Mouse (Mus musculus) brain, adult 2 months (tissue): ENCODE data around the gene Gmds.

ENCODE experiments used
- DNase-seq: peaks from one replicate; pipeline ENCODE4 v3.0.0; 2011; ENCODE audit warnings: low read depth, low spot score

The Gmds gene

DNA sequence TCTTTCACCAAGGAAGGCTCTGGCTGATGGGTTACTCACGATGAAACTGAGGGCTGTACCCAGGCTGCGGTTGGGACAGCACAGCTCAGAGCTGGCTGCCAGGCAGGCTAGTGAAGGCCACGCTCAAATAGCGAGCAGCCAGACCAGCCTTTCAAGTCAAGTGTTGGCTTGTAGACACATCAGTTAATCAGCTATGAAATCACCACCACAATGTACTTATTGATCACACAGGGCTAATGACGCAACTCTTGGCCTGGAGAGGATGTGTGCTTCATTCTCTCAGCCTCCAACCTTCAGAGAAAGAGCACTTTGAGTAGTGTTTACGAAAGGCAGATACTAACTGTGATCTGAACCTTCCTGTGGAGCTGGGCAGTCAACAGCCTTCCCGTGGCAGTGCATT lies 383.4 kb downstream of the Gmds start:
- peak; percentile 54 for DNase-seq

DNA sequence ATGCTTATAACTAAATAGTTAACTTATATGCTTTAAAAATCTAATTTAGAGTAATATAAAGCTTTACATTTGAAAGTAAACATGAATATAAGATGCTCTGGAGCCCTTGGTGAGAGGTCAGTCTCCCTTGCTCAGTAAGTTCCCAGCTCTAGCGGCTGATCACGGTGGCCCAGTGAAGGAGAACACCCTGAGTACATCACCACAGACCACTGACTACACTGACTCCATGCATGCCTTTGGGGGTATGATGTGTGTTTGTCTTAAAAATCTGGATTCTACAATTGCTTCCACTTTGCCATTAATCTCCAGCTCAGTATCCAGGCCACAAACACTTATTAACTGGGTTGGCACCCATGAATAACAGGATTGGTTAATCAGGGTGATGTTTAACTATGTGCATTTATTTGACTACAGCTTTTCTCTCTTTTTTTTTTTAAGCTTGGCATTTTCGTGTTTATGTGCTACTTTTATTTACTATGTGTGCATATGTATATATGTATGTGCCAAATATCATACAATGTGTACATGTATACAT lies 393.8 kb downstream of the Gmds start:
- no peak for DNase-seq

DNA sequence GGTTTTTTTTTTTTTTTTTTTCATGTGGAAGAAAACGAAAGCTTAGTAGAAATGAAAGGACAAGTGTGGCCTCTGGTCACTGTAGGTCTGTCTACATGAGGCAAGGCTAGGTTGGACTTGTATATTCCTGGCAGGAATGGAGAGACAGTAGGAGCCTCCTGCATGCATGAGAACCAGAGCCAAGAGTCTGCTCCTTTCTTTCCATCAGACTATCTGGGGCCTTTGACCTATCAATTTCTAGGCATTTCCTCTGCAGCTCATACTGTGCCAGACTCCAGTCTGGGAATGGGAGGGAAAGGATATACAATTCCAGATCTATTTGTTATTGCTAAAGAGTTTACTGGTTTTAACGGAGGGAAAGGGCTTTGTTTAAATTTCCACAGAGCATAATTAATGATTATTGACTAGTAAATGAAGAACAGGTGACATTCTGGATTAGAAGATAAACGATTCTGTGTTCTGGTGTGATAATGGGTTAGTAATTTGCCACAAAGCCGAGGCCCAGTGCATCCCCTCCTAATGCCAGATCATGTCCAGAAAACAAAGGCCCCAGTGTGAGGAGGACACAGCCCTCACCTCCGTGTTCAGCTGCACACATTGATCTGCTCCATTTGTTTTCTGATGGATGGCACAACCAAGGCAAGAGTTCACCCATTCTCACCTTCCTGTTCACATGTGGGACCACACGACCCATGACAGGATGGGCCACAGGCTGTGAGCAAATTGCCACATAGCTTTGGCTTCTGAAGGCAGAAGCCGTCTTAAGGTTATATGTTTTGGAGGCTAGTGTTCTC lies 394.9 kb downstream of the Gmds start:
- no peak for DNase-seq

DNA sequence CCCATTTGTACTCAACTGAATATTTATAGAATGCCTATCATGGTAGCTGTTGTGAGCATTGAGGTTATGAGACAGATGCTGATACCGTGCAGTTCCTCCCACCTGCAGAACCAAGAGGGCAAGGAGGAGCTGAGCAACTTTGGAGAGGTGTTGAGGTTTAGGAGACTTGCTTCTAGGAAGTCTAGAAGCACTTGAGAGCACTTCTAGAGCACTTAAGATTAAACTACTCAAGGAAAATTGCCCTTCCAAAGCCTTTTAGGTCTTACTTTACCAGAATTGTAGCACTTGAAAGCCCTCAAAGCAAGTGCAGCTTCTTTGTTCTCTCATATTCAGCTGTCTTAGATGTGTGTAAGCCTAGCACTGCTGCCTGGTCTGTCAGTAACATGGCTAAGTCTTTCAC lies 409.2 kb downstream of the Gmds start:
- DNase-seq: no peak

DNA sequence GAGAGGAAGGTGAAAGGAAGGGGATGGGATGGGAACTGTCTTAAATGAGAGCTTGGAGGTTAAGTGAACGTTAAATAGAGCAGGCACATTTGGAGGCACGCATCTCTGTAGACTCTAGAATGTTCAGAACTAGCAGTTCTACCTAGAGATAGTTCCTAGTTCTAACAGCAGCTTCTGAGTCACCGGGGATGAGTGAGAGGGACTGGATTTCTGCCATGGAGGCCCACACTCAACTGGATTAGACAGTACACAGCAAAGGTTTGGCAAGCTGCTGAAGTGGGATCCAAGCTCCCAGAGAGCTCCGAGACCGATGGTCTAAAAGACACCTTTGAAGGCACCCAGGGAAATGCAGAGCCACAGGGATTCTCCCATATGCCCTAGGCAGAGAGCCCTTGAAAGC lies 411.9 kb downstream of the Gmds start:
- DNase-seq: peak; percentile 81

DNA sequence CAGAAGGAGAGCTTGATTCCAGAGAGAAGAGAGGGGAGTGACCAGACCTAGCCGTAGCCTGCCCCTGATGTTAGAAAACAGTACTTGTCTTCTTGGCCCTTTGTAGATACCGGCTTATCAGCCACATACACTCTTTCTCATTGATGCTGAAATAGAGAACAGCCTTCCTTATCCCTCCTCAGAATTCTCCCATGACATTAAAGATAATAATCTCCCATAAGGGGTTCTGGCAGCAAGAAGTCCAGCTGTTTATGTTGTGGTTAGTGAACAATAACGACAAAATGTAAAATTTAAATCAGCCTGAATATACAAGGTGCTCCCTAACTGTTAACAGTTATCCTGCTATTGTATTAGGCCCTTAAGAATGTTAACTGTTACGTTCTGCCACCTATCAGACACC lies 414.0 kb downstream of the Gmds start:
- DNase-seq: no peak

DNA sequence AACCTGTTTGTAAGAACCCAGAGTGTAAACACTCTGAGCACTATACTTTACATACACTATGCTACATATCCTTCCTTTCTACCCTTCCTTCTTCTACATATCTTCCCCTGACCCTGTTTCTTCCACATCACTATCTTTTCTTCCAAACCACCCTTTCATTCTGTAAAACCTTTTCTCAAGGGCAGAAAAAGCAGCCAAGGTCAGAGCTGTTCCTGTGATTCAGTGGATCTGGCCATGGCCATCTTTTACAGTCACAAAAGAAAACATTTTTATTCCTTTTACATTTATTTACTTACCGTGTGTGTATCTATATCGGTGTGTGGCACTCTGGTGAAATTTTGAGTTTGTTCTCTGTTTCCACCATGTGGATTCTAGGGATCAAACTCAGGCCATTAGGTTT lies 418.8 kb downstream of the Gmds start:
- DNase-seq: no peak

DNA sequence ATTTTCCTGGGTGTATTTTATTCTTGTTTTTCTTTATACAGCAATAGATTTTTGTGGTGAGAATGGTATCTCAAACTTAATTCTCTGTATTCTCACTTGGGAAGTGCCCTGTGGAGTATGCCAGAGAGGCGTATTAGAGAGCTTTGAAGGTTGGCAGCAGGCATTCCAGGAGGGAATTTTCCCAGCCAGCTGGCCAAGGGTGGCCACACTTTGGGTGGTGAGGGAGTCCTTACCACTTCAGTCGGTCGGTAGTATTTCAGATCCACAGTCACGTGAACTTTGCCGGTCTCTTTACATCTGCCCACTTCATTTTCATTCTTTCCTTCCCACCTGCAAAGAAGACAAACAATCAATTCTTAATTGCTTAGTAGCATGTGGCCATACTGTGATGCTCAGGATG lies 421.2 kb downstream of the Gmds start:
- DNase-seq: no peak

DNA sequence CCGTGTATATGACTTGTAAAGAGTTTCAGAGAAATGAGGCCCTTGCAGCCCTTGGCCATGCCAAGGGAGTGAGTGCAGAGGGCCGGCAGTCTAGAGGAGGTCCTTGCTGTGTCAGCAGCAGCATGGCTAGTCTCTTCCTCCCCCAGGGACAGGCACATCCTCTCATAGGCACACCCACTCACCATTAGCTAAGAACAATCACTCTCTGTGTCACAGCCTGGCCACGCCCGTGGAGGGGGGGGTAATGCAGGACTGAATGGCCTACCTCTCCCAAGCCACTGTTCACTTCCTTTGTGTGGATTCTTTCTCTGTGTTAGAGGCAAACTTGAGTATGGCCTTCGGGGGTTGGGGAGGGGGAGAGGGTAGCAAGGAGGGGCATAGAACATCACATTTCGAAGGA lies 422.8 kb downstream of the Gmds start:
- DNase-seq: peak; percentile 25

DNA sequence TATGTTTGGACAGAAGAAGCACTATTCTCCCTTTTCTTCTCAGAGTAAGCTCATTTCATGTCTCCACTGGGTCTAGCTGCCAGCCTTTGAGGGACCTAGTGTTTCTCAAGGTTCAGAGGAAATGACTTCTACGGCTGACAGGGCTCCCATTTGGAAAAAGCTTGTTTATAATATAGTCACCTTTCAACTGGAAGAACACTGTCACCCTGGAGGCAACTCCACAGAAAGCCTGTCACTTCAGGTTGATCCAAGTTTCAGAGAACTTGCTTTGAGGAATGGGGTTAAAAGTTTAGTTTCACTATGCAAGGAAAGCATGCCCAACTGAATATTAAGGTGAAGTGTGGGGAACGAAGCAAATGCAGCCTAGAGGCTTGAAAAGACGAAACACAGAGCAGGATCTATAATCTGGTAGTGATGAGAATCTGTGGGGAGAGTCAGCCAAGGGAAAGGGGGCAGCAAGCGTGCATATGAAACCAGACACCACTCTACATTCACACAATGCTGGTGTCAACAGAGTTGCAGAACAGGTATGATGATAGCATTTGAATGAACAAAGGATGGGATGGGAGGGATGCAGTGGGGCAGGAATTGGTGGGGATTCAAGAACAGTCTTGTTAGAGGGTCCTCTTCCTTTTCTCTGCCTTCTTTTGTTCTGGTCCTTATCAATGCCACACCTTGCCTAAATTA lies 423.5 kb downstream of the Gmds start:
- DNase-seq: no peak

DNA sequence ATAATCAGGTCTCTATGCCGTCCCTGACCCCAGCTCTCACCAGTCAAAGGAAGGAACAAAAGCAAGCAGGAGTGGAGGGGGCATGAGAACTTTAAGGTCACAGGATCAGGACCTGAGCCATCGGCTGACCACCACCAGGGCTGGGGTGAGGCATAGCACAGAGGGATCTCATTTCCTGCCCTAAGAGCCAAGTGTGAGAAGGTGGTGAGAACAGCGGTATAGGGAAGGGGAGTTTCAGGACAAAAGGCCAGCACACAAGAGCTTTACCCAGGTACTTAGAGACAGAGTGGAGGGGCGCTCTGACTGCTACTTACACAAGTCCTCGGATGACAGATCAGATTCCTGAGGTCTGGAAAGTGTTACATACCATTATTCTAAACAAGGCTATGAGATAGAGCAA lies 426.6 kb downstream of the Gmds start:
- no peak for DNase-seq

DNA sequence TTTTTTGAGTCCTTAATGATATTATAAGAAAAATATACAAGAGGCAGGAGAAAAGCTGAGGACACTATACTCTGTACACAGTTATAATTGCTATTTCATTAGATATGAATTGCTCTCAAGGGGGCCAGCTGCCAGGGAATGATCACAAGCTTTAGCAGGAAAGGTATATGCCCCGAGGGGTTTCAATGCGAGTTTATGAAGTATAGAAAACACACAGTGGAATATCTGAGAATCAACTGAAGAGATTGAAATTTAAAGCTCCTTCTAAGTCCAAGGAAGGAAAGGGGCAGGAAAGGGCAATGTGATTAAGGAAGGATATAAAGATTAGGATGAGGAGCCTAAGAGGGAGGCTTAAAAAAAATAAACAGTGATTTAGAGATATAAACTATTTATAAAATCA lies 427.2 kb downstream of the Gmds start:
- DNase-seq: no peak

DNA sequence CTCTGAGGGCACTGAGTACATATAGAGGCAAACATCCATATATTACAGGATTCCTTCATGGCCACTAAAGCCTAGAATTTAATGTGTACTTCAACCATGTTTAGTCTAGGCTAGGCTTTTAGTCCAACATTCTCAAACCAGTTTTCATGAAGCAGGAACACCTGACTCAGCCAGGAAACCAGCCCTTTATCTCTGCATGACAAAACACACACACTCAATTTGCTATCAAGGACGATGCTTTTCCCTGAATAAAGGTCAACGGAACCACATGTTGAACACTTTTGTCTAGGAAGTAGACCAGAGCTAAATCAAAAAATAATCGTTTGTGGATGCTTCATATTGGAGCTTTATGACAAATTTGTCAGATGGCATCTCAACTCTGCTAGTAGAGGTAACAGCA lies 429.5 kb downstream of the Gmds start:
- no peak for DNase-seq

DNA sequence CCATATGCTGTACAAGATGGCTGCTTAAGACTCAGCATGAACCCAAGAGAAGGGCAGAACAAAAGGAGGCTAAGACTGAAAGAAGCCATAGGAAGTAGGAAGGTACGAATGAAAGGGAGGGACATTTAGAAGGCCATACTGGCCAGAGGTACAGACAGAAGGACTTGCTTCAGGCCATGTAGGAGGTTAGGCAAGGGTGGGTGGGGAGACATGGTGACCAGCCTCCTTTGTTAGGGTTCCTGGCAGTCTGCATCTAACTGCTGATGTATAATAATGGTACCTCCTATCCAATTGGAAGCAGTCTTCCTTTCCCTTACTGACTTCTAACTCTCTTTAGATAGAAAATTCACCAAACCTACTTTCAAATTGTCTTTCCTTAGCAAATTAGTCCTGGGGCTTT lies 432.0 kb downstream of the Gmds start:
- no peak for DNase-seq

DNA sequence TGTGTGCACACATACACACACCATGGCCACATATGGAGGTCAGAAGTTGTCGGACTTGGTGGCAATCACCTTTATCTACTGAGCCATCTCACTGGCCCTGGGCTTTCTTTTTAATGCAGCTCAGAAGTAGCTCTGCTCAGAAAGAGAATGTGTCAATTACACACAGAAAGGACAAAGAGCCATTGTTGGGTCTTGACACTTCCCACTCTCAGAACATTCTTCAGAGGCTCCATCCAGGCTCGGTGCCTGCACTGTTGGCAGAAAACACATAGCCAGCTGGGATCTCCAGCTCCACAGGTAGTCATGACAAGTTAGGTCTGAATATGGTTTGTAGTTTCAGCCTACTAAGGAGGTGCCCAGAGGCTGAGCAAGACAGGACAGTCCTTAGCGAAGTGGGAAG lies 438.3 kb downstream of the Gmds start:
- peak; percentile 49 for DNase-seq

DNA sequence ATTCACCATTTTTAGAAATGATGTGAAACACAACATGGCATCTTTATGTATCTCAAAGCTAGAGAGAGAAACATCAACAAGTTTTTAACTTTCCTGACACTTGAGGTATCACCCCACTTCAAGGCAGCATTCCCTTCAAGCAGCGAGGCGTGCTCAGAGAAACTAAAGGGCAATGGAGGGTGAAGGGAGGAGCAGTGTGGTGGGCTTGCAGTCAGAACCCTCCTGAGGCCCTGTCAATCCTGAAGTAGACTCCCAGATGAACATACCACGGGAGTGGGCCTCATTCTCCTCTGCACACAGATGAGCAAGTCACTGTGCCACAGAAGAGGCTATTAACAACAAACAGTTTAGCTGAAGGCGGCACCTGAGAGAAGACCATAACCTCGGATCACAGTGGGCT lies 439.1 kb downstream of the Gmds start:
- no peak for DNase-seq

DNA sequence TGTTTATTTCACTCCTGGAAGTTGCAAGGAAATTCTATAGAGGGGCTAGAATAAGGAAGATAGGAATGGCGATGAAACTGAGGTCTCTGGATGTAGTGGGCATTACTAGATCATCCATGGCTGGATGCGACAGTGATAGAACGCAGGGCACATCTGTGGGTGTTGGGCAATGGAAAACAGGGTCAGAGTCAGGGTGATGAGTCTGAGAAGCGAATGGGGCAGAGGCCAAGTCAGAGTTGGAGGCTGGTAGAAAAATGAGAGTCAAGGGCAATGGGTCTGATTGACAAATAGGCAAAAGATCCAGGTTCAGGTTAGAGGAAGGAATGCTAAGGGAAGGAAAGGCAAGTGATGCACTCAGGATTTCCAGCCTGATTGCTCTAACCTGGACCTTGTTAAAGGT lies 441.0 kb downstream of the Gmds start:
- no peak for DNase-seq

DNA sequence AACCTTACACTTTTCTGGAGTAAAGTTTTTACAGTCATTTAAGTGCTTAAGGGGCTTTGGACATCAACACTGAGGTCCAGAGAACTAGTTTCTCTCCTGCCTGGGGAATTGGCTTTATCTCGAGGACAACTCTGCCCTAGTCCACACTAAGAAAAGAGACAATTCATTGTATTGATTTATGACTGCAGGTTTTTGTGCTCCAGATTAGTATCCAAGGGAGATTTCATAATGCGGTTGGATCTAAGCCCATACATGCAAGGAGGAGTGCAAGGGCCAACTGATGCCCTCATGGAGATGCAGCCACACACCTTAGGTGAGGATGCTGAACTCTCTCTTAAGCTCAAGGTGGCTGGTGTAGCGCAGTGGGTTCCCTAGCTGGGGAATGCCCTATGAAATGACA lies 444.0 kb downstream of the Gmds start:
- no peak for DNase-seq

DNA sequence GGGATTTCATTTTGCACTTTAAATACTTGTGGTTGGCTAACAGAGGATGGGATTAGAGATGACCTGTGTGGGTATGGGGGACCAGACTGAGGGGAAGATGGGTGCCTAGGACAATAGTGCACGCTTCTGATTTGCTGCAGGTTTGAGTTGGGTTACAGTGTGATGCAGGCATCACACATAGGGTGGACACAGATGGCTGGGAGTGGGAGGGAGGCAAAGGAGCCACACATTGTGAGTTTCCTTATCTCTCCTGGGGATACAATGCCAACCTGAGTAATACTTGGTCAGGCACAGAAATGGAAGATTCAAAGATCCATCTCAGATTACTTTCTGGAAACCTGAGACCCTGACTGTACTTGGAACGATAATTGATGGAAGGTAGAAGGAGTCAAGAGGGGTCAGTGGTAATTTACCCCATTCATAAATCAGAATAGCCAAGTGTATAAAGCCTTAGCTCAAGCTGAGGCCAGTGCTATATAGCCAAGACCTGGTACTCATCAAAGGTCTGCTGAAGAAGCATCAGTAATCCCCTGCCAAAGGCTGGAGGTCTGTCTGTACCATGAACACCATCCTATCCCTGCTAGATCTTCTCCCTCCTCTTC lies 445.5 kb downstream of the Gmds start:
- peak; percentile 24 for DNase-seq

DNA sequence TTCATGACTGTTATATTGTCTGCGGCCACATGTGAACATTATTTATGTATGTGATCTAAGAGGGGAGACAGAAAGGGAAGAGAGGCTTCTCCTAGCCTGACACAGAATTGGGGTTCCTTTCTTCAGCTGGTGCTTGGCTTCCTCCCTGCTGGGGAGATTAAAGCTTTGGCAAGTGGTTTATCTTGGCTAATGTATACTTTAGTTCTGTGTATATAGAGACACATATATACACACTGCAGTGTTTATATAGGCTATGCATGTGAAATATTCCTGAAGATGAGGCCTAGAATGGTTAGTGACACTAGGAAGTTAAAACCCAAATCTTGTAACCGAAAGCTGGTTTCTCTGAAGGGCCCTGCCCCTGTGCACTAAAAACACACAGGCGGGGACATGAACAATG lies 450.0 kb downstream of the Gmds start:
- DNase-seq: no peak

DNA sequence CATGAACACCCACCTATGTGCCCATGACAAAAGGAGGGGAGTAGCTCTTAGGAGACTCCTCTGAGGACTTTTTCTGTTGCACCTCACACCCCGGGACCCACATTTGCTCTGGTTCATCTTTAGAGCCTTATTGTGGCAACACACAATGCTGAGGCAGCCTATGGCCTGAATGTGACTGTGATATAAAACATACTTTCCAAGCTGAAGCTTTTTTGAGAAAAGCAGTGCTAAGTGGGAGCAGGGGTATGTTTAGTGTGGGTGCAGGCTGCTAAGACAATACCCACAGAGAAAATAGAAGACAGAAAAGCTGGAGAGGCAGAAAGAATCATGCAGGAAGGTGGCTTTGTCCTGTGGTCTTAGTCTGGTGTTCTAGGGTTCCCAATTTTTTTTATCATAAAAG lies 452.8 kb downstream of the Gmds start:
- DNase-seq: peak; percentile 54

DNA sequence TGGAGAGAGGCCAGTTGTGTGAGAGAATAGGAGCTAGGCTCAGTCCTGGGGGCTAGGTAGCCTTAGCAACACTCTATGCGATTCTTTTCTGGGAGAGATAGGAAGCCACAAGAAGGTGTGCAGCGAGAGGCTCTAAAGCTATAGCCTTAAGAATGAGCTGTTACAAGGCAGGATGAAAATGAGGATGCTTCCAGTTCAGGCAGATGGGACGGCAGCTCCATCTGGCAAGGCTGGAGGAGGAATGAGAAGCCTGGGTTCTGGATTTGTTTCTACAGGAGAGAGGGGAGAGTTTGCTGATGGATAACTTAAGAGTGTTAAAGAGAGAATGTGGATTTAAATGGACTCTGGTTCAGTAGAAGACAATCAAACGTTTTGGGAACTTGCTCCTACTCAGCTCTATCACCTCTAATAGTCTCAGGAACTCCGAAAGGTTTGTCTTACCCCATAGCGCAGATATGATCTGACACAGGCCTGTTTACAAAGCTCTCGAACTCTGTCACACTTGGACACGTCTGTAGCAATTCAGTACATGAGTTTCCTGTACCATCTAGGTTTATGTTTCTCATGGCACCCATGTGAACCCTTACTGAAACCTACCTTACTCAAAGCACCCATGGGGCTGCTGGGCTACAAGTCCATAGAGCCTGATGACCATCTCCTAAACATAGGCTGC lies 459.6 kb downstream of the Gmds start:
- peak; percentile 78 for DNase-seq
